Mouse (Mus musculus) c-Kit-positive CD71-negative TER-119-negative erythroid progenitor cells, embryonic 14.5 days (primary cell): ENCODE measurements at regions not wholly inside any gene's neighbourhood (a gene's known extent, or its start where the extent isn't known, plus 50 kb on each side); places are given as distances from the start of the nearest gene placed in this dataset.

Experiments
- DNase-seq: peaks from one replicate; pipeline ENCODE4 v3.0.0-alpha.2; 2013; ENCODE audit warnings: low read depth

DNA sequence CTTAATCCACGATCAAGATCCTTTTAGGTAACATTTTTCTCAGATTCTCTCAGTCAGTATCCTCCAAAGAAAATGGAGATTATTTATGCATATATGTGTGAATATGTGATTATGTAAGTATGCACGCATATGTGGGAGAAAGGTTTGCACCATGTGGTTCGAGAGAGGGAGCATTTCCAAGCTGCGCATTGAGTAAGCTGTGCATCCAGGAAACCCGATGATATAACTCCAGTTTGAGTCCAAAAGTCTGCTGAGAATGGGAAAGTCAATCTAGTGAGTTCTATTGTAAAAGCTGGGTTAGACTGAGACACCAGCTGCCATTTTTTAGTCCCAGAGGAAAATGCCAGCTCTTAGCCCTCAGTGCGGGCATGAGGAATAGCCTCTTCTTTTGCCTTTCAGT, 89.9 kb upstream of the Krr1 start:
- DNase-seq: no peak

DNA sequence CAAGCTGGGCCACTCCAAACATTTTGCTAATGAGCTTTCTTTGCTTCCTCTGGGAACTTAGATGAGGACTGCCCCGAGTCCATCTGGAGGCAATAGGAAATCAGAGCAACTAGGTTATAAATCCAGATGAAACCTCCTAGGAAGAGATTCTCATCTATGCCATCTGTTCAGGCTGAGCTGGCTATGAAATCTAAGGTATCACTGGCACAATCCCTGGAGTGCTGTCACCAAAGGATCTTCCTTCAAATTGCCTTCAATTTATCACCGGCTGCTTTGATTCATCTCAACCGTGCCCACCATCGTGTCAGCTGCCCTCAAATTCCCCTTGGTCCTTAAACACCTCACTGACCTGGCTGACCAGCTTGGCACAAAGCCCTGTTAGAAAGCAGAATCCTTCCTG, 87.8 kb upstream of the Krr1 start:
- no peak for DNase-seq

DNA sequence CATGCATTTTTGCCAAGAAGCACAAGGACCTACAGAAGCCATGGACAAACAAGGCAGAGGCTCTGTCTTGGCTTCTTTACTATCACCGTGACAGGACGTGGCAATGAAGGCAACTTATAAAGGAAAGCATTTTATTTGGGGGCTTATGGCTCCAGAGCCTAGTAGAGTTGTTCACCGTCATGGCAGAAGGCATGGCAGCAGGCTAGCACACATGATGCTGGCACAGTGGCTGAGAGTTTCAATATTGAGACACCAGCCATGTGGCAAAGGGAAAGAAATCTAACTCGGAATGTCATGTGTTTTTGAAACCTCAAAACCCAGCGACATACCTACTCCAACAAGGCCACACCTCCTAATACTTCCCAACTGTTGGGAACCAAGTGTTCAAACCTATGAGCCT, 83.4 kb upstream of the Krr1 start:
- DNase-seq: no peak

DNA sequence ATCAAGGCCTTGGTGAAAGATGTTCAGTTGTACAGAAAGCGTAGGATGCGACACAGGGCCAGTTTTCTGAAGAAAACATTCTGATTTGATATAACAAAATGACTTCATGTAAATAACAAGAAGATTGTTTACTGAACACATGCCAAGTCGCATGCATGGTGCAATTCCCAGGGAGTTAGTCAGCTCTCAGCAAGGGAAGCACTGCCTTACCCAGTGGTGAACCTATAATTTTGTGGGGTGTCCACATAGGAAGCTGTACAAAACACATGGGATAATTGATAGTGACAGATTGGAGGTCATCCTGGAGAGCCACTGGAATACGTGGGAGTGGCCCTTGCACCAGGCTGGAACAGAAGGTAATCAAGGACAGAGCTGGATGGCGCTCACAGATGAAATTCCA, 79.0 kb upstream of the Krr1 start:
- DNase-seq: no peak

DNA sequence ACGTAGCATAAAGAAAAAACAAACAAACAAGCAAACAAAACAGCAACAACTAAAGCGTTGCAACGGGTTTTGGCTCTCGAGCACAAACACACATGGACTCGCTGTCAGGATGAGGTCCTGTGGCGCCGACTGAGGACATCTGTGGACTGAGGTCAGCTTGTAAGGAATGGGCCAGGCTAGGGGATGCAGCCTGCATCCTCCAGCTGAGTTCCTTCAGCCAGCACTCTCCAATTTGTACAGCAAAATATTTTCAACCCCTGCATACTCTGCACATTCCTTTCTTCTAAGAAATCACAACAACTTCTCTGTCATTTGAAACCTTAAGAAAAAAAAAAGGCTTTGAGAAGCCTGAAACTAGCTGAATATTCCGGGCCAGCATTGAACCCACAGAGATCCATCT, 78.5 kb upstream of the Krr1 start:
- no peak for DNase-seq

DNA sequence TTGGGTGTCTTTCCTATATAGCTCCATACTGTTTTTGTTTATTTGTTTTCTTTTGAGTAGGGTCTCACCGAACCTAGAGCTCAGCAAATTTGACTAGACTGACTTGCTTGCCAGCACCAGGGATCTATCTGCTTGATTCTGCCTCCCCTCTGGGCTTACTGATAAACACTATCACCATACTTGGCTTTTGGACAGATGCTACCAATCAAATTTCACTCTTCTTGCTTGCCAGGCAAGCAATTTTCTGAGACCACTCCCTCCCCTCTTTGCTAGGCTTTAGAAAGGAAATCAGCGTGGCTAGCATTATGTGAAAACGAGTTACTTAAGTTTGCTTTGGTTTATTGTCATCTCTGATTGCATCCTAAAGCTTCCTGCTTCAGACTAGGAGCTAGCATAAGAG, 75.1 kb upstream of the Krr1 start:
- no peak for DNase-seq

DNA sequence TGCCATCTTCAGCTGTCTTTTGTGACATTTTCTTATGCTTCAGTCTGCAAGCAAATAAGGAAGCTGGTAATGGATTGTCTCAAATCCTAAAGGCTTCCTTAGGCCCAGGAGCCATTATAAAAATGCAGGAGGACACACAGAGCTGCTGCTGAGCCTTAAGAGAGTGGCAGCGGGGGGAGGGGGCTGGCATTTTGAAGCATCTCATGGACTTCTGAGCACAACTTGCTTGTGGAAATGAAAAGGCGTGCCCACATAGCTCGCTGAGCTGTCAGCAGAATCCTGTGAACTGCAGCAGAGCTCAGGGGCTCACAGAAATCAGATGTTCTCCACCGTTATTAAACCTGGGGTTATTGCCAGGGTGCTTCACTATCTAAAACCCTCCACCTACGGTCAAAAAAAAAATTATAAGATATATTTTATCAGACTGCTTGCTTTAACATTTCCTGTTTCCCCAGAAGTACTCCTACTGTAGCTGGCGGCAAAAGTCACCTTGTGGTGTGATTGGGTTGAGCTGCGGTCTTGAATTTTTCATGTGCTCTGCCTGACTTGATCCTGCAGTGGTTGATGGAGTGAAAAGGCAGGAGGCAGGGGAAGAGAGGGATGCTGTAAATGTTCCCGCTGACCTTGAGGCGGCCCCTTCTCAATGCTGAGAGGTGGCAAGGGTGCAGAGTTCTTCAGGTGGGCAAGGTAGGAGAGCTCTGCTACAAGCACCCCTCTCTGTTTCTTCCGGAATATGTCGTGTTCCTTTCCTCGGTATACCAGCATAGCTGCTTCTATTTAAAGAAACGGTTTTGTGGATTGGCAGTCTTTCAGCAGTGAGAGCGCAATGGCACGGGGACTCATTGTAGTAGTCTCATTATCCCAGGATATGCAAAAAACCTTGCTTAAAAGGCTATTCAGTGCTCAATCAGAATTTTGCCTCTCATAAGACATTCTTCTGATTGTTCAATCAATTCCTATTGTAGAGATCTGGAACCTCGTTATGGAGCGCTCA, 71.4 kb upstream of the Krr1 start:
- no peak for DNase-seq

DNA sequence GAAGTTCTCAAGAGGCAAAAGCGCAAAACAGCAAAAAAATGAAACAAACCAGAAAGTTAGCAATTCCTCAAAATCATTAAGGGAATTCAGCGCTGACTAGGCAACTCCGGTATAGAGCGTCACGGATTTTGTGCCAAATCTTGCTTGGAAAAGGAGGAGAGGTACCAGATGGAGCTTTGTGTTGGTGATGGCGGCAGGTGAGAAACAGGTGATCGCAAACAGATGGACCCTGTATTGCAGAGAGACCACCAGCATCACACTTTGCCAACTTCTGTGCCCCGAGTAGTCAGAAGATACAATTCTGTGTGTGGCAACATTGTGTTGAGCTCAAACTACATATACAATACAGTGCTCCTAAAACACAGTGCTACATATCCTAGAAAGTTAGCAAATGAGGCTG, 68.5 kb upstream of the Krr1 start:
- DNase-seq: no peak

DNA sequence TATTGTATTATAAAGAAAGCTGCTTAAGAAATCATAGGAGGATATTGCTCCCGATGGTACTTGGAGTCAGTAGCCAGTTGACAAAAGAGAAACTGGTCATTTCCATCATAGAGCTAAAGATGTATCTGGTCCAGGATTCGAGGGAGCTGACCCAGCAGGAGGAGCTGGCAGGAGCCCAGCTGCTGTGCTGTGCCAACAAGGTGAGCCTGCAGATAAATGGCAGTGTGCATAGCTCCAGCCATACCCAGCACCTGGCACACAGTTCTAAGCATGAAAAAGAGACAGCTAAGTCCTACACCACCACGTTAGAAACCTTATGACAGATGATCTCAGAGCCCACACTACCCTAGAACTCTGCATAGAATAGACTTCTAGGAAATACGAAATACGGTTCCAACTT, 64.6 kb upstream of the Krr1 start:
- DNase-seq: no peak

DNA sequence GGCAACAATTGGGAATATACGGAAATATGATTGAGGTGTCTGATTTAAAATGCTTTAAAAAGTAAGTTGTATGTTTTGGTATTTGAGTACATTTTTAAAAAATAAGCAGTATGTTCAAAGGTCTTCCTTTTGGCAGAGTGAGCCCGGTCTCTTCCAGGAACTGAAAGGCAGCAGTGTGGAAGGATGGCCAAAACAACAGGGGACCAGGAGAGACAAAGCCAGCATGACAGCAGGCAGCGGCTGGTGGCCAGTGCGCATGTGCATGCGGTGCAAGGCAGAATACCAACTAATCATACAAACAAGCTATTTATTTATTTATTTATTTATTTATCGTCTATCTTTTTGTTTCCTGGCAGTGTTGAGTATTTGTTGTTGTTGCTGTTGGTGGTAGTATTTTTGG, 59.9 kb upstream of the Krr1 start:
- no peak for DNase-seq

DNA sequence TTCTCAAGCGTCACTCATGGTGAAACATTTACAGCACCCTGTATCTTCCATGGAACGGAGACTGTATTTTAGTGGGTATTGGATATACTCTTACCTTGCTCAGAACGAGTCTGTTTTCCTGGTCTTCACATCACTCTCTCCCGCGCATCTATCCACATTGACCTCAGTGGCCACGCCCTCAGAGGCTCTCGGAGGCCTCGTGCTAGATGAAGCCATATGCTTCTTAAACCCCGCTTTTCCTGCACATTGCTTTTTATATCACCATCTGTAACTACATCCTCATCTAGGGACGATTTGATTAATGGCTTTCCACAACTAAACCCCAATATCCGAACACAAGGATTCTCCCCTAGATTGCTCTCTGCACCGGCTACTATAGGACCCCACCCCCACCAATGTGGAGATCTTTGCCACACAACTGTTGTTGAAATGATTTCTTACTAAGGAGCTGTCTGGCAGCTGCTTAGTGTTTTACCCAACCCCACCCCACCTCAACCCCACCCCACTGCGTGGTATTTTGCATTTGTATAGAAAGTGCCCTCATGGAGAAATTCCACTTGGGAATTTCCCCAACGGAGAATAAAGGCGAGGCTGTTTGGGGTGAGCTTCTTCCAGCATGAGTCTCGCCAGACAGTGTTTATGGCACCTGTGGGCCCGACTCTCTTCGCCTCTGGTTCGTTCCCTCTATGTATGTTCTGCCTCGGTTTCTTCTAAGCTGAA, 59.2 kb upstream of the Krr1 start:
- DNase-seq: no peak

DNA sequence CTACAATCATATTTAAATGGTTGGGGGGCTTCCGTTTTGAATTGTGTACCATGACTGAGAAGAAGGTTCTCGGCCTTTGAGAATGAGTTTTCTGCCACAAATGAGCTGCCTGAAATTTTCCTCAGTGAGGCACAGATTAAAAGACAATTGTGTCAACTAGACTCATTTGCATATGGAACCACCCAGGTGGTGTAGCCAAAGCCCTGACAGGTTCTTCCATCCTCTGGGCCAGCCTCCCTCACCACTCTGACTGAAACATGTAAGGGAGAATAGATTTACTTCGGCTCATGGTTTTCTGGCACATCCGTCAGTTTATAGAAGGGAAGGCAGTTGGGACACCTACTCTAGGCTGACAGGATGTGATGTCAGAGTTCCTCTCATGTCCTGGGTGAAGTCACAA, 58.2 kb upstream of the Krr1 start:
- no peak for DNase-seq

DNA sequence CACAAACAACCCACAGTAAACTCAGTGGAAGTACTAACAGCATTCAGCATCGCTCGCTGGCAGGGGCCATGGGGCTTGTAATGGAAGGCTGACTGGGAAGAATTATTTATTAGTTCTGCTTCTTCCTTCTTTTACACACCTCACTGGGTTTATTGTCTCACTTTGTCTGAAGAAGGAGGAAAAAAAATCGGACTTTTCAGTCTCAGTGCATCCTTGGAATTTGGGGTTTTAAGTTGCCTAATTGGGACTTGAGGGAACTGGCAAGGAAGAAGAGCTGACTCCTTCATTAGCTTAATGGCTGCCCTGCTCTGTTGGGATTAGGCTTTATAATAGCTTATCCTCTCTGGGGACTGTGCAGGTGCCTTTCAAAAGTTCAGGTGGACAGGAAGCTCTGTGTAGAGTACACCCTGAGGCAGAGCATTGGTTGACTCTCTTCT, 54.4 kb upstream of the Krr1 start:
- no peak for DNase-seq

DNA sequence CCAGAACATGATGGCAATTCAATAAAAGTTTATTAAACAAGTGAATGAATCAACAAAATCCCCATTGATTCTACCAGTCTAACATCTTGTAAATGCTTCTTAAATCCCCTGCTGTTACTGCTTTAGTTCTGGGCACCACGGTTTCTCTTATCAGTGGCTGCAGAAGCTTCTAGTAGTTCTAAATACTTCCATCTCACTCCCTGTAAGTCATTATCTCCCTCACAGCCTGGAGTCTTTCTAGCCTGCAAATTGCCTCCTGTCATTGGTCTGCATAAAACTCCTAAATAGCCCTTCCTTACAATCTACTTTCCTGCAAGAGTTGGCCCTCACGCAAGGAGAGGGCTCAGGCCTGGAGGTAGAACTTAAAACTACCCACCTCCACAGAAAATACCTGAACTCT, 53.0 kb upstream of the Krr1 start:
- DNase-seq: no peak

DNA sequence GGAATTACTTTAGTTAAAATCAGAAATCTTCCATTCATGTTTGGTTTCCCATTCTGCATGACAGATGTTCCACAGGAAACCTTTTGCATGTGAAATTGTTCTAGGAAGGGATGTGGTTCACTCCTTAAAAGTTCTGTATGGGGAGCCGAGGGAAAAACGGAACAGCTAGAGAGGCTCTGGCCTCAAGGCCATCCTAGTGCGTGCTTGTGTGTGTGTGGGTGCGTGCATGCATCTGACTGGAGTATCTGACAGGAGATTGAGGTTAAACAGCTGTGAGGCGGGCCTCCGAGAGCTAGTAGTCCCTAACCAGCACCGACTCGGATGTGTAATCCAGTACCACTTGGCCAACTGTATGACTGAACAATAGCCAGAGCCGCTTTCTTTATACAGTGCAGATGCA, 51.0 kb upstream of the Krr1 start:
- DNase-seq: no peak
